Mouse (Mus musculus): ENCODE data around the gene Ldhc. TPM values are rescaled to one million over a fixed set of nuclear protein-coding genes. Genes with fewer than 3 reads are reported as not detected.

Gene Ldhc
- total and polyA plus RNA-seq, 3 experiments, result not detected

DNA sequence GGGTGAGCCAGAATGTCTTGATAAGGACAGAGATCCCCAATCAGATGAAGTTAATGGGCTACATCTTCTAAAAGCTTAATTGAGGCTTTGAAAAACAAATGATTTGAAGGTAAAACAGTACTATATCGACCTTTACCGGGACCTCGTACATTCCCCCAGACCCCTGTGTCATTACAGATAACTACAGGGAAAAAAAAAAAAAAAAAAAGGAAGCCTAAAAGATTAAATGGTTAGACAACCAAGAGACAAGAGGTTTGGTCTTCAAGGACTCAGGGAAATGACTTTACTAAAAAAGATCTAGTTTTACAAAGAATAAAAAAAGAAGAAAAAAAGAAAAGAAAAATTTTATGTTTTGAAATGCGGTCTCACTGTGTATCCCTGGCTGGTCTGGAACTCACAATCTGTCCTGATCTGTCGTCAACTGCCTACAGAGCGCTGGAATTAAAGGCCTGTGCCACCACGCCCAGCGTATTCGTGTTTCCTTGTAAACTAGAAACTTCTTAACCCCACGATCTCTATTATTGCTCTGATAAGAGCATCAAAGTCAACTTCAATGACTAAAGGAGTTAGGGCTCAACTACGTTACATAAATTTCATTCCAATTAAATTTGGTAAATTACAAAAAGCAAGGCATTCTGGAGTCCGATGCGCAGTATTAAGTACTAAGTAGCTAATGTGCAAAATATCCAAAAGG, 57.8 kb downstream of the Ldhc start:
- no peak for DNase-seq

DNA sequence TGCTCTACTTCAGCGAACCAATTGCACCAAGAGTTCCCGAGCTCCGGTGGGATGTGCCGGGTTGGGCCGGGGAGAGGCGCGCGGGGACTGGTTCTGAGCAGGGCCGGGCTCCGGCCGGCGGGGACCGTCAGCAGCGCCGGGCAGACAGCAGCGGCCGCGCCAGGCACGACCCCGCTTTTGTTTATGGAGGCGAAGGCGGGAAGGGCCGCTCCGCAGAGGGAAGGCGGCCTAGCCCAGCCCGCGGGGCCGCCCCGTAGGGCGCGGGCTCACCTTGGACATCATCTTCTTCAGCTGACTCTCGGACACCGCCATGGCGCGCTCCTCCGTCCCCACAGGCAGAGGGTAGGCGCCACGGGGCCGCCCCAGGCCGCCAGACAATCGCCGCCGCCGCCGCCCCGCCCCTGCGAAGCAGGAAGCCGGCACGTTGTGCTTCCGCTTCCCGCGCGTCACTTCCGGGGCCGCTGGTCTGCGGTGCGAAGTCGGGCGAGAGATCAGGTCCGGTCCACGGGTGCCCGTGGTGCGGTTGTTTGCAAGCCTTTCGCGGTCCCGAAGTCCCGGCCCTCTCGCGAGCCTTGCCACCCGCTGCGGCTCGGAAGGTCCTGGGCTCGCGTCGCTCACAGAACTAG, 58.7 kb downstream of the Ldhc start, which contains the start of gene Tsg101:
Tsg101 (minus strand) TSS at position 419 of the 626 bp plus-strand sequence.
- peak; percentile 96 for DNase-seq

DNA sequence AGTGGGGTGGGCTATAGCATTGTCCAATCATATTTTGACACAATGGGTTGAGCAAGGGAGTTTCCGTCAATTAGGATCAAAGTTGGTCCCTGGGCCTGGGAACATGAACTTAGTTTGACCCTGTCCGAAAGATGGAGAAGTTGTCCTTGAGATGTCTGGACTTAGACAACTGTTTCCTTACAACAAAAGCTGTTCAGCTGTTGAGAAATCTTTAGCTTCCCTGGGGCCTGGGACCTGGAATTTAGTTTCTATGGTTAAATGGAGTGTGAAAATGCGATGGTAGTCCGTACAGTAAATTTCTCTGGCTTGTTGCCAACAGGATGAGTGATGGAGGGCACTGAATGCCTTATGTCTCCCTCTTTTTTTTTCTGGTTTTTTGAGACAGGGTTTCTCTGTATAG, 61.1 kb downstream of the Ldhc start:
- no peak for DNase-seq

Other genes with a start within 250 kb of the Ldhc start
- gene Sergef, start 221.4 kb upstream of the Ldhc start, total RNA-seq (2021), result 10 to 100 TPM; 18.4 to 28.4 TPM
- 17.4 and 19.2 TPM in 2 replicates for gene Sergef, start 221.4 kb upstream of the Ldhc start, polyA plus RNA-seq (2012; rRNA removed)
- gene Tph1, start 188.7 kb upstream of the Ldhc start, total RNA-seq (2021), result not detected
- gene Tph1, start 188.7 kb upstream of the Ldhc start, polyA plus RNA-seq (2012; rRNA removed), result not detected in 2 replicates
- gene Saal1, start 150.5 kb upstream of the Ldhc start, total RNA-seq (2021), result 1 to 10 TPM; 5.7 to 8.4 TPM
- gene Saal1, start 150.5 kb upstream of the Ldhc start, polyA plus RNA-seq (2012; rRNA removed), result 3.3 and 4.0 TPM in 2 replicates
- gene Saa3, start 145.5 kb upstream of the Ldhc start, total RNA-seq (2021), result 1 to 10 TPM; 1.0 to 8.9 TPM
- gene Saa3, start 145.5 kb upstream of the Ldhc start, polyA plus RNA-seq (2012; rRNA removed), result 0.33 TPM in 1 of 2 replicates, not detected in the other
- gene Saa4, start 128.6 kb upstream of the Ldhc start, total RNA-seq (2021), result under 1 TPM in 1 of 2 experiments, not detected in 1; 0.43 TPM
- gene Saa4, start 128.6 kb upstream of the Ldhc start, polyA plus RNA-seq (2012; rRNA removed), result not detected in 2 replicates
- gene Saa1, start 118.2 kb upstream of the Ldhc start, total RNA-seq (2021), result not detected
- not detected in 2 replicates for gene Saa1, start 118.2 kb upstream of the Ldhc start, polyA plus RNA-seq (2012; rRNA removed)
- gene Saa2, start 109.4 kb upstream of the Ldhc start, total RNA-seq (2021), result not detected
- gene Saa2, start 109.4 kb upstream of the Ldhc start, polyA plus RNA-seq (2012; rRNA removed), result not detected in 2 replicates
- gene Hps5, start 65.1 kb upstream of the Ldhc start, total RNA-seq (2021), result 10 to 100 TPM; 20.1 to 23.9 TPM
- gene Hps5, start 65.1 kb upstream of the Ldhc start, polyA plus RNA-seq (2012; rRNA removed), result 11.2 and 11.3 TPM in 2 replicates
- 10 to 100 TPM; 30.4 to 46.7 TPM for gene Gtf2h1, start 65.1 kb upstream of the Ldhc start, total RNA-seq (2021)
- gene Gtf2h1, start 65.1 kb upstream of the Ldhc start, polyA plus RNA-seq (2012; rRNA removed), result 4.9 and 8.5 TPM in 2 replicates
- gene Ldha, start 19.7 kb upstream of the Ldhc start, total RNA-seq (2021), result 100 to 1,000 TPM; 381 to 429 TPM
- gene Ldha, start 19.7 kb upstream of the Ldhc start, polyA plus RNA-seq (2012; rRNA removed), result 178 and 230 TPM in 2 replicates
- gene Tsg101, start 58.8 kb downstream of the Ldhc start, total RNA-seq (2021), result 10 to 100 TPM; 72.3 to 88.8 TPM
- gene Tsg101, start 58.8 kb downstream of the Ldhc start, polyA plus RNA-seq (2012; rRNA removed), result 78.2 and 127 TPM in 2 replicates
- 10 to 100 TPM; 18.0 to 26.4 TPM for gene Uevld, start 97.3 kb downstream of the Ldhc start, total RNA-seq (2021)
- 1.3 TPM in 2 replicates for gene Uevld, start 97.3 kb downstream of the Ldhc start, polyA plus RNA-seq (2012; rRNA removed)
- gene Gm9999, start 122.4 kb downstream of the Ldhc start, total RNA-seq (2021), result not detected
- not detected in 2 replicates for gene Gm9999, start 122.4 kb downstream of the Ldhc start, polyA plus RNA-seq (2012; rRNA removed)
- gene Spty2d1, start 147.2 kb downstream of the Ldhc start, total RNA-seq (2021), result 10 to 100 TPM; 16.6 to 20.5 TPM
- gene Spty2d1, start 147.2 kb downstream of the Ldhc start, polyA plus RNA-seq (2012; rRNA removed), result 2.7 and 4.4 TPM in 2 replicates
- gene Tmem86a, start 189.4 kb downstream of the Ldhc start, total RNA-seq (2021), result 10 to 100 TPM; 17.9 to 61.5 TPM
- 93.2 and 164 TPM in 2 replicates for gene Tmem86a, start 189.4 kb downstream of the Ldhc start, polyA plus RNA-seq (2012; rRNA removed)